Mouse (Mus musculus): ENCODE measurements around the gene Cav2. TPM values are rescaled to one million over a fixed set of nuclear protein-coding genes. Genes with fewer than 3 reads are reported as not detected.

Cav2 gene
- polyA plus RNA-seq, 1 experiment from 2014 or later = 11.5 TPM

- peak overlapping the region; percentile 76 for H3K4me2 ChIP-seq
- no peaks in the 10 kb centered on the region for H3K36me3 ChIP-seq
- H3K9me3 ChIP-seq = no peaks in the 10 kb centered on the region
- peak overlapping the region; percentile 51 for H3K4me3 ChIP-seq
- H3K9ac ChIP-seq = no peak overlapping the region; the same call in 1 of the 2 replicates
- peaks cover 10% of the 10 kb centered on the region for H3K4me1 ChIP-seq (replicated peaks)
- H3K27me3 ChIP-seq = peaks cover 12% of the 10 kb centered on the region; the same call in 1 of the 2 replicates
- 28% methylated on average over 8 of the region's 8 CpGs for WGBS
- peak; percentile 65 for ATAC-seq (ENCODE audit: low FRiP score)
- no peak overlapping the region for H3K27ac ChIP-seq
These were observed 740 bp downstream of the Cav2 start for GRCm38 (mm10) chr6:17281757-17282092.

- Histone ChIP-seq H3K9me3 (no peaks in the 10 kb centered on the region), H3K4me3 (no peak overlapping the region; the same call in 1 of the 2 replicates), H3K27me3 (peaks cover 12% of the 10 kb centered on the region; the same call in 1 of the 2 replicates), H3K27ac (no peak overlapping the region), H3K9ac (no peak overlapping the region), H3K36me3 (no peaks in the 10 kb centered on the region), H3K4me1 (replicated peaks) (peaks cover 10% of the 10 kb centered on the region), H3K4me2 (peak overlapping the region; percentile 76)
- no peak for ATAC-seq (ENCODE audit: low FRiP score)
- WGBS = 43% methylated on average over 5 of the region's 5 CpGs
These were observed 1.2 kb downstream of the Cav2 start for GRCm38 (mm10) chr6:17282159-17282558.

DNA sequence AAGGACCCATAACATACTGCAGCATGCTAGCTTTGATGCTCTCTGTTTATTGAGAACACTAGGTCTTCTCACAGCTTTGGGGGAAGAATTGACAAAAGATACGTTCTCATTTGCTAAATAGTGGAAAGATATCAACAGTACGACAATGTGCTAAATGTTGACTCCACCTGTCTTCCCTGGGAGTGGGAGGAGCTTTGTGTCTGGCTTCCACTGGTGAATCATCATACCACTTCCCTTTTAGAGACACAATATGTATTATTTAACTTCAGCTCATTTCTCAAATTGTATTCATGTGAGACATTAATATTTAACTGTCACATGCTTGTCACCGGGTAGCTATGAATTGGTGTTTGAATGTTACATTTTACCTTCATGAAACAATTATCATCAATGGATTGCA is 2.8 kb downstream of the Cav2 start:
- H3K4me2 ChIP-seq = no peak overlapping the region
- H3K27me3 ChIP-seq = peaks cover 12% of the 10 kb centered on the region; the same call in 1 of the 2 replicates
- H3K9ac ChIP-seq = no peak overlapping the region
- WGBS = 82% methylated on average over 3 of the region's 3 CpGs
- no peak overlapping the region for H3K27ac ChIP-seq
- no peak for ATAC-seq (ENCODE audit: low FRiP score)
- no peaks in the 10 kb centered on the region for H3K9me3 ChIP-seq
- no peaks in the 10 kb centered on the region for H3K36me3 ChIP-seq
- no peak overlapping the region for H3K4me3 ChIP-seq
- peaks cover 10% of the 10 kb centered on the region for H3K4me1 ChIP-seq (replicated peaks)

DNA sequence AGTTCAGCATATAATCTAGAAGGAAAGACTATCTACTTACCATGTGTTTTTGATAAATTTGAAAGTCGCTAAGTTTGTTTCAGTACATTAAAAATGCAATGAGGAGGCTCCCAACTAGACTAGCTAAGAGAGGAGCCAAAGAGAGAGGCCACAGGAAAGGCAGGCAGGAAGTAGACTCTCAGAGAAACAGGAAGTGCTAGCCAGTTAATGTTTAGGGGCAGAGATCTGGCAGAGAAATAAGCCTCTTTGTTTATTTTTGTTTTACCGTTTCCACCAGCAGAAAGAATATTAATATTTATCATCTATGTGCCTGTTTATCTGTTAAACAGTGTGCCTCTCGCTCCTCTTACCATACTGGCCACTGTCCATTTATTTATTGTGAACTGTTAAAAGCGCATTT is 5.4 kb downstream of the Cav2 start:
- H3K9ac ChIP-seq = no peak overlapping the region
- no peaks in the 10 kb centered on the region for H3K9me3 ChIP-seq
- no peaks in the 10 kb centered on the region for H3K36me3 ChIP-seq
- no peak overlapping the region for H3K4me3 ChIP-seq
- H3K4me1 ChIP-seq (replicated peaks) = peaks cover 6% of the 10 kb centered on the region
- H3K27me3 ChIP-seq = no peaks in the 10 kb centered on the region
- no peak overlapping the region for H3K4me2 ChIP-seq
- H3K27ac ChIP-seq = no peak overlapping the region
- ATAC-seq (ENCODE audit: low FRiP score) = no peak
- WGBS = 72% methylated on average over 4 of the region's 4 CpGs

DNA sequence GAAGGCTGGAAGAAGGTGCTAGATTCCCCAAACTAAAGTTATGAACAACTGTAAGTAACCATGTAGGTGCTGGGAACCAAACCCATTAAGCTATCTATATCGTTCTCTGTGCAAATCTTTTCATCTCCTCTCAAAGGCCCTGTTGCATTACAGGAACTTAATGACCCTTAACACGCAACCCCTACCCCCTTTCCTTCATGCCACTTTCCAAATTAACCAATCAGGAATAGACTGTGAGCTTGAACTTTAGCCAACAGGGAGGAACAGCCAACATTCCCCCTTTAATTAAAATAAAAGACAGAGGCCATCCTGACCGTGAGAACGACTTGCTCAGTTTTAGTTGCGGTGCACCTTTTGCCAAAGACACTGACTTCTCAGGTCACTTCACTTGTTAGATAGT is 14.1 kb downstream of the Cav2 start:
- no peaks in the 10 kb centered on the region for H3K27me3 ChIP-seq
- no peaks in the 10 kb centered on the region for H3K36me3 ChIP-seq
- H3K9ac ChIP-seq = no peak overlapping the region
- WGBS = 59% methylated on average over 5 of the region's 5 CpGs
- H3K4me1 ChIP-seq (replicated peaks) = no peaks in the 10 kb centered on the region
- H3K27ac ChIP-seq = no peak overlapping the region
- no peak overlapping the region for H3K4me3 ChIP-seq
- no peak for ATAC-seq (ENCODE audit: low FRiP score)
- H3K4me2 ChIP-seq = no peak overlapping the region
- no peaks in the 10 kb centered on the region for H3K9me3 ChIP-seq

DNA sequence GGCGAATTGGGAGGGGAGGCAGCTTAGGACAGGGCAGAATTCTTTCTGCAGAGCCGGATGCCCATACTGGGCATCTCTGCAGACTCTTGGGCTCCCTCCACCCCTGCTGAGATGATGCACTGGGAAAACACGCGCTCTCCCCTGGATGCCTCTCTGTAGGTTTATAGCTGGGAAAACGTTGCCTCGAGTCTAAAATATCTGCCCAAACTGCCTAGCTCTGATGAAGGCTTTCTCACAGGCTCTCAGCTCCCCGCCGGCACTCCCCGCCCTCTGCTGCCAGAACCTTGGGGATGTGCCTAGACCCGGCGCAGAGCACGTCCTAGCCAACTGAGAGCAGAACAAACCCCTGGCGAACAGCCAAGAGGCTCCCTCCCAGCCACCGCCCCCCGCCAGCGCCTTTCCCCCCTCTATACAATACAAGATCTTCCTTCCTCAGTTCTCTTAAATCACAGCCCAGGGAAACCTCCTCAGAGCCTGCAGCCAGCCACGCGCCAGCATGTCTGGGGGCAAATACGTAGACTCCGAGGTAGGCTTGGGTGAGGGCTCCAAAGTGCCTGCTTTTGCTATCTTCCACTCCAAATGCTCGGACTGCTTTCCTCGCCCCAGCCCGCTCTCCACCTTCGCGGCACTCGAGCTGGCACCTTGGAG is 25.1 kb downstream of the Cav2 start, which contains the start of gene Cav1:
Gene Cav1, plus strand, starts transcription at position 382 of the 648 bp plus-strand sequence.
- Histone ChIP-seq H3K4me1 (replicated peaks) (peaks cover 23% of the 10 kb centered on the region), H3K4me2 (peak within 1 kb of the TSS; percentile 93), H3K9ac (peak within 1 kb of the TSS; percentile 68), H3K27ac (no peak within 1 kb of the TSS), H3K9me3 (no peaks in the 10 kb centered on the region), H3K4me3 (peak within 1 kb of the TSS; percentile 48), H3K27me3 (peaks cover 43% of the 10 kb centered on the region), H3K36me3 (no peaks in the 10 kb centered on the region)
- WGBS = 1% methylated on average over 26 of the region's 26 CpGs
- peak; percentile 82 for ATAC-seq (ENCODE audit: low FRiP score)

DNA sequence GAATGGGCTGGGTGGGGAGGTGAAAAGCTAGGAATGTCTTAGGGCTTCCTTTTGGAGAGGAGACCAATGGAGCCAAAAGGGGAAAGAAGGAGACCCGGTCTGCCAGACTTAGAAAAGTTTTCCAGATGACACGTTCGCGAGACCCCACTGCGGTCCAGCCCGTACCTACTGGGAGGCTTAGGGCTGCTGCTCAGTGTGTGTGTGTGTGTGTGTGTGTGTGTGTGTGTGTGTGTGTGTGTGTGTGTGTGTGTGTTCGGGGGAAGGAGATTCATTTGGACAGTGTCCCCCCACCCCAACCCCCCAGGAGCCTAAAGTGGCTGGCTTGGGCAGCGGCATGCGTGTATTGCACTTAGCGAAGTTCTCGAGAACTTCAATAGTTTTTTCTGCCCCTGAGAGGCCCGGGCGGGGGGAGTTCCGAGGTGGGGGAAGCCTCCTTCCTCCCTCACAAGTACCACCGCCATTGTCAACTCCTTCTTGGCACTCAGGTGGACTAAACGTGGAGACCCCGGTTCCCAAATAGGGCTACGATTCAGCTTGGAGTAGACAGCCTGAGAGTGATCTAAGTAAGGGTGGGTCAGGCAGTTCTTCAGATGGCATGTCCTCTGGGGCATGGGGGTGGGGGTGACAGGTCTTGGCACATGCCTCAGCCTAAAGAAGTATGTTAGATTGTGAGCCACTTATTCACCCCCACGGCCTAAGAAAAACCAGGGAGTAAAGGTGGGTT is 25.8 kb downstream of the Cav2 start:
- H3K27me3 ChIP-seq = peaks cover 48% of the 10 kb centered on the region
- peaks cover 23% of the 10 kb centered on the region for H3K4me1 ChIP-seq (replicated peaks)
- H3K9ac ChIP-seq = peak overlapping the region; percentile 68
- peak overlapping the region; percentile 93 for H3K4me2 ChIP-seq
- WGBS = under 1% methylated on average over 18 of the region's 19 CpGs
- H3K27ac ChIP-seq = no peak overlapping the region
- H3K4me3 ChIP-seq = peak overlapping the region; percentile 48
- ATAC-seq (ENCODE audit: low FRiP score) = peak; percentile 68
- no peaks in the 10 kb centered on the region for H3K9me3 ChIP-seq
- no peaks in the 10 kb centered on the region for H3K36me3 ChIP-seq

DNA sequence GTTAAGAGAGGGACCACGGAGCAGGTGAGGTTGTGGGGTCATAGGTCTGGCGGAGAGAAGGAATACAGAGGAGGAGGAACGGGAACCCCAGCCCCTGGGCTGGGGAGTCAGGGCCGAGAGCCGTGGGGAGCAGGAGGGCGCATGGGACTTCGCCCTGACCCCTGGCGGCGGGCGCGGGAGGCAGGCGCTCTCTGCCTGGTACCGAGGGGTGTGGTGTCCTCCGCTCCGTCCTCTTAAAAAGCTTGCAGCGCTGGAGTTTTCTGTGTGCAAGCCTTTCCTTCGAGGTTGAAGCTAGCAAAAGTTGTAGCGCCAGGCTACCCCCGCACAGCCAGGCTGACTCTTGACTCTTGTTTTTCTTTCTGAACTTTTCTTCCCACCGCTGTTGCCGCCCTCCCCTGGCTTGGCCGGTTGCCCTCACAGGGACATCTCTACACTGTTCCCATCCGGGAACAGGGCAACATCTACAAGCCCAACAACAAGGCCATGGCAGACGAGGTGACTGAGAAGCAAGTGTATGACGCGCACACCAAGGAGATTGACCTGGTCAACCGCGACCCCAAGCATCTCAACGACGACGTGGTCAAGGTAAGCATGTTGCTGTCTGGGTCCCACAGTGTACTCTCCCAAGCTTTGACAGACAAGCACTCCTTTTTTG is 26.6 kb downstream of the Cav2 start:
- 2% methylated on average over 31 of the region's 31 CpGs for WGBS
- H3K4me3 ChIP-seq = peak overlapping the region; percentile 48
- peaks cover 48% of the 10 kb centered on the region for H3K27me3 ChIP-seq
- H3K9ac ChIP-seq = peak overlapping the region; percentile 15; the same call in 1 of the 2 replicates
- H3K36me3 ChIP-seq = no peaks in the 10 kb centered on the region
- H3K4me2 ChIP-seq = peak overlapping the region; percentile 93
- no peaks in the 10 kb centered on the region for H3K9me3 ChIP-seq
- peak; percentile 80 for ATAC-seq (ENCODE audit: low FRiP score)
- no peak overlapping the region for H3K27ac ChIP-seq
- H3K4me1 ChIP-seq (replicated peaks) = peaks cover 23% of the 10 kb centered on the region

- ATAC-seq (ENCODE audit: low FRiP score) = no peak
- H3K36me3 ChIP-seq = no peaks in the 10 kb centered on the region
- no peak overlapping the region for H3K4me2 ChIP-seq
- no peaks in the 10 kb centered on the region for H3K9me3 ChIP-seq
- no peak overlapping the region for H3K27ac ChIP-seq
- WGBS = 54% methylated on average over 2 of the region's 2 CpGs
- H3K9ac ChIP-seq = no peak overlapping the region
- H3K4me3 ChIP-seq = no peak overlapping the region
- peaks cover 23% of the 10 kb centered on the region for H3K4me1 ChIP-seq (replicated peaks)
- H3K27me3 ChIP-seq = peaks cover 48% of the 10 kb centered on the region
These were observed 27.7 kb downstream of the Cav2 start for GRCm38 (mm10) chr6:17308661-17309060.

GRCm38 (mm10) chr6:17309260-17309659 is 28.3 kb downstream of the Cav2 start:
- H3K27me3 ChIP-seq = peaks cover 46% of the 10 kb centered on the region
- H3K27ac ChIP-seq = no peak overlapping the region
- WGBS = 85% methylated on average over 2 of the region's 2 CpGs
- H3K4me2 ChIP-seq = no peak overlapping the region
- H3K9ac ChIP-seq = no peak overlapping the region
- no peak for ATAC-seq (ENCODE audit: low FRiP score)
- H3K4me3 ChIP-seq = no peak overlapping the region
- H3K9me3 ChIP-seq = no peaks in the 10 kb centered on the region
- H3K36me3 ChIP-seq = no peaks in the 10 kb centered on the region
- H3K4me1 ChIP-seq (replicated peaks) = peaks cover 23% of the 10 kb centered on the region

GRCm38 (mm10) chr6:17314241-17314640 is 33.3 kb downstream of the Cav2 start:
- H3K9ac ChIP-seq = no peak overlapping the region

More at GRCm38 (mm10) chr6:17314241-17314640, 33.3 kb downstream of the Cav2 start:
- no peak for ATAC-seq (ENCODE audit: low FRiP score)
- H3K4me2 ChIP-seq = no peak overlapping the region
- no peaks in the 10 kb centered on the region for H3K36me3 ChIP-seq
- no peak overlapping the region for H3K27ac ChIP-seq
- H3K27me3 ChIP-seq = peaks cover 12% of the 10 kb centered on the region
- no peaks in the 10 kb centered on the region for H3K9me3 ChIP-seq
- H3K4me1 ChIP-seq (replicated peaks) = no peaks in the 10 kb centered on the region
- whole genome bisulfite sequencing = 95% methylated on average over 2 of the region's 2 CpGs
- H3K4me3 ChIP-seq = no peak overlapping the region

All from hindbrain, embryonic 13.5 days (tissue).